Mouse (Mus musculus) kidney, embryonic 16.5 days (tissue): ENCODE data around the gene Nup205. TPM values are rescaled to one million over a fixed set of nuclear protein-coding genes. Genes with fewer than 3 reads are reported as not detected.

Source experiments
- ATAC-seq: fragments of 200-750 bp; cut with Nextera tagmentation; 2 replicates; pipeline ENCODE4 v1.8.0; 2017; ENCODE audit warnings: moderate TSS enrichment; ENCODE audit not compliant: low FRiP score, low TSS enrichment
- H3K27ac ChIP-seq: fragments of 300-500 bp; sonication (generic); 2 replicates; pipeline ENCODE4 v1.5.1; 2014; ENCODE audit warnings: low read length
- H3K27me3 ChIP-seq: fragments of 300-500 bp; sonication (generic); 2 replicates; pipeline ENCODE4 v1.6.1; 2014; ENCODE audit warnings: low read length, control low read depth, mixed read lengths; ENCODE audit not compliant: insufficient read depth
- H3K36me3 ChIP-seq: fragments of 300-500 bp; sonication (generic); 2 replicates; pipeline ENCODE4 v1.6.1; 2014; ENCODE audit warnings: low read length, control low read depth, mixed read lengths; ENCODE audit not compliant: insufficient read depth
- H3K4me1 ChIP-seq: fragments of 300-500 bp; sonication (generic); 2 replicates; pipeline ENCODE4 v1.6.1; 2014; ENCODE audit warnings: low read length, control low read depth, mixed read lengths; ENCODE audit not compliant: insufficient read depth
- H3K4me2 ChIP-seq: fragments of 300-500 bp; sonication (generic); replicated peaks from 2 replicates; pipeline ENCODE4 v1.6.1; 2014; ENCODE audit warnings: low read depth, low read length
- H3K4me3 ChIP-seq: fragments of 300-500 bp; sonication (generic); 2 replicates; pipeline ENCODE4 v1.5.1; 2014; ENCODE audit warnings: mild to moderate bottlenecking, low read length
- H3K9ac ChIP-seq: fragments of 300-500 bp; sonication (generic); replicated peaks from 2 replicates; pipeline ENCODE4 v1.6.1; 2014; ENCODE audit warnings: low read length
- H3K9me3 ChIP-seq: fragments of 300-500 bp; sonication (generic); 2 replicates; pipeline ENCODE4 v1.6.1; 2016; ENCODE audit warnings: low read length, control low read depth
- WGBS: fragments of 180-500 bp; shearing (Covaris S2); extraction: QIAGEN DNeasy Blood & Tissue Kit; methylation state at CpG from one replicate; pipeline ENCODE4 v1.1.7; 2014; 5-methylcytosine and 5-hydroxymethylcytosine counted together
- polyA plus RNA-seq: library from polyadenylated mRNA; unstranded; fragments of >200 nt; fragmentation: Nextera tagmentation; extraction: Ambion mirVana; gene quantifications from 2 replicates; pipeline ENCODE4 v1.2.1, GENCODE M21; 2015

Nup205 gene
- polyA plus RNA-seq = 36.6 and 41.1 TPM in 2 replicates

- H3K4me2 ChIP-seq = peak within 1 kb of the TSS; percentile 69
- H3K4me1 ChIP-seq = no peaks in the 10 kb centered on the region
- H3K27me3 ChIP-seq = no peaks in the 10 kb centered on the region
- WGBS = 4% methylated on average over 30 of the region's 34 CpGs
- no peaks in the 10 kb centered on the region for H3K36me3 ChIP-seq
- H3K9me3 ChIP-seq = no peaks in the 10 kb centered on the region
- peak within 1 kb of the TSS; percentile 63 for H3K4me3 ChIP-seq
- peak; percentile 93 for ATAC-seq
- H3K27ac ChIP-seq = peak within 1 kb of the TSS; percentile 96
- H3K9ac ChIP-seq = peak within 1 kb of the TSS; percentile 75
Observed at GRCm38 (mm10) chr6:35176979-35177649, at the start of gene Nup205. Nup205 (plus strand) TSS chr6:35177421.

DNA sequence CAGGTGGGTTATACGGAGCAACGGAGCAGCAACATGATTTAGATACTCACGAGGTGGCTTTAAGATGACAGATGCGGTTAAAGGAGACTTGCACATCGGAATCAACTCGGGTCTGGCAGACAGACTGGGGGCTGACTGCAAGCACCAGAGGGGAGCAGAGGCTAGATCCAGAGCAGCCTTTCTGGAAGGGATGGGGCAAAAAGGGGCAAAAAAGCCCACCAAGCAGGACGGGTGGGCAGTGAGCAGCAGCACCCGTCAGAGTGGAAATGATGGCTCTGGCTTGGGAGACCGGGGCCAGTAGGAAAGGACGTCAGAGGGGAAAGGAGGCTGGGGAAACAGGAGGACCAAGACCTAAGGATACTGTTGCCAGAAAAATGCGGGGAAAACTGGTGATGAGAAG lies 44.4 kb upstream of the Nup205 start:
- 0 out of 2 replicates have a peak, but pooled peaks have one; percentile 19 for ATAC-seq
- Histone ChIP-seq H3K27me3 (no peaks in the 10 kb centered on the region), H3K4me1 (peaks cover 11% of the 10 kb centered on the region; the same call in 1 of the 2 replicates), H3K4me3 (peak overlapping the region; percentile 81), H3K9ac (peak overlapping the region; percentile 91), H3K9me3 (no peaks in the 10 kb centered on the region), H3K36me3 (no peaks in the 10 kb centered on the region), H3K4me2 (peak overlapping the region; percentile 93), H3K27ac (peak overlapping the region; percentile 95)
- 0% methylated on average over 11 of the region's 11 CpGs for WGBS

GRCm38 (mm10) chr6:35133246-35133578 lies 44.0 kb upstream of the Nup205 start:
- Histone ChIP-seq H3K4me1 (peaks cover 11% of the 10 kb centered on the region; the same call in 1 of the 2 replicates), H3K36me3 (no peaks in the 10 kb centered on the region), H3K9me3 (no peaks in the 10 kb centered on the region), H3K27ac (peak overlapping the region; percentile 95), H3K9ac (peak overlapping the region; percentile 91), H3K4me3 (peak overlapping the region; percentile 81), H3K27me3 (no peaks in the 10 kb centered on the region), H3K4me2 (peak overlapping the region; percentile 93)
- ATAC-seq = peak; percentile 92
- WGBS = 0% methylated on average over 21 of the region's 25 CpGs

GRCm38 (mm10) chr6:35133579-35134488 lies 43.4 kb upstream of the Nup205 start, which contains the start of gene Cnot4:
Cnot4 (minus strand) TSS chr6:35133724.
- Histone ChIP-seq H3K36me3 (no peaks in the 10 kb centered on the region), H3K4me3 (peak within 1 kb of the TSS; percentile 81), H3K4me2 (peak within 1 kb of the TSS; percentile 93), H3K27ac (peak within 1 kb of the TSS; percentile 95), H3K4me1 (peaks cover 11% of the 10 kb centered on the region; the same call in 1 of the 2 replicates), H3K27me3 (no peaks in the 10 kb centered on the region), H3K9me3 (no peaks in the 10 kb centered on the region), H3K9ac (peak within 1 kb of the TSS; percentile 91)
- ATAC-seq = peak; percentile 99
- WGBS = under 1% methylated on average over 55 of the region's 55 CpGs

- Histone ChIP-seq H3K36me3 (no peaks in the 10 kb centered on the region), H3K9ac (no peak overlapping the region), H3K27me3 (no peaks in the 10 kb centered on the region), H3K4me3 (no peak overlapping the region), H3K27ac (no peak overlapping the region), H3K4me1 (peaks cover 11% of the 10 kb centered on the region; the same call in 1 of the 2 replicates), H3K4me2 (peak overlapping the region; percentile 85; the same call in 1 of the 2 replicates), H3K9me3 (no peaks in the 10 kb centered on the region)
- 67% methylated on average over 2 of the region's 2 CpGs for WGBS
- ATAC-seq = no peak
Observed at GRCm38 (mm10) chr6:35134844-35135243, 42.4 kb upstream of the Nup205 start.

DNA sequence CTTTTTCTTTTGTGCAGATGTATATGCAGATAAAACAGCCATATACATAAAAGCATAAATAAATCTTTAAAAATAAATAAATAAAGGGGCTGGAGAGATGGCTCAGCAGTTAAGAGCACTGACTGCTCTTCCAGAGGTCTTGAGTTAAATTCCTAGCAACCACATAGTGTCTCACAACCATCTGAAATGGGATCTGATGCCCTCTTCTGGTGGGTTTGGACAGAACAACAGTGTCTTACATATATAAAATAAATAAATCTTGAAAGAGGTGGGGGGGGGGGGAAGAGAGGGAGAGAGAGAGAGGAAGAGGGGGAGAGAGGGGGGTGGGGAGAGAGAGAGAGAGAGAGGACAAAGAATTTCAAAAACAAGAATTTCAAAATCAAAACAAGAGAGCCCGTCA lies 36.9 kb upstream of the Nup205 start:
- H3K4me3 ChIP-seq = no peak overlapping the region
- H3K4me2 ChIP-seq = no peak overlapping the region
- no peaks in the 10 kb centered on the region for H3K4me1 ChIP-seq
- H3K9ac ChIP-seq = no peak overlapping the region
- no peak overlapping the region for H3K27ac ChIP-seq
- H3K9me3 ChIP-seq = 0 out of 2 replicates have a peak, but pooled peaks cover under 1% of the 10 kb centered on the region
- H3K27me3 ChIP-seq = no peaks in the 10 kb centered on the region
- ATAC-seq = no peak
- 94% methylated on average over 1 of the region's 1 CpGs for WGBS
- no peaks in the 10 kb centered on the region for H3K36me3 ChIP-seq

DNA sequence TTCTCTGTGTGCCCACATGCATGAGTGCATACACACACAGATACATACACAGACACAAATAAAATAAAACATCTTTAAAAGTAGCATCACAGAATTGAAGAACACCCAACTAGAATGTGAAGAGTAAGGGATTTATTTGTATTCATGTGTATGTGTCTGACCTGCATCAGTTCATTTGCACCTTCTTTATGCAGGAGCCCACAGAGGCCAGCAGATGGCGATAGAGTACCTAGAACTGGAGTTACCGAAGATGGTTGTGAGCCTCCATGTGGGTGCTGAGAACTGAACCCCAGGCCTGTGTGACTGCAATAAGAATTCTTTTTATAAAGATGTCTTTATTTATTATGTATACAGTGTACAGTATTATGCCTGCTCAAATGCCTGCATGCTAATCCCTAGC lies 31.7 kb upstream of the Nup205 start:
- WGBS = 78% methylated on average over 2 of the region's 2 CpGs
- H3K4me3 ChIP-seq = no peak overlapping the region
- no peak for ATAC-seq
- H3K9ac ChIP-seq = no peak overlapping the region
- no peaks in the 10 kb centered on the region for H3K36me3 ChIP-seq
- 0 out of 2 replicates have a peak, but pooled peaks cover 7% of the 10 kb centered on the region for H3K9me3 ChIP-seq
- H3K4me2 ChIP-seq = no peak overlapping the region
- no peaks in the 10 kb centered on the region for H3K27me3 ChIP-seq
- H3K27ac ChIP-seq = no peak overlapping the region
- no peaks in the 10 kb centered on the region for H3K4me1 ChIP-seq

DNA sequence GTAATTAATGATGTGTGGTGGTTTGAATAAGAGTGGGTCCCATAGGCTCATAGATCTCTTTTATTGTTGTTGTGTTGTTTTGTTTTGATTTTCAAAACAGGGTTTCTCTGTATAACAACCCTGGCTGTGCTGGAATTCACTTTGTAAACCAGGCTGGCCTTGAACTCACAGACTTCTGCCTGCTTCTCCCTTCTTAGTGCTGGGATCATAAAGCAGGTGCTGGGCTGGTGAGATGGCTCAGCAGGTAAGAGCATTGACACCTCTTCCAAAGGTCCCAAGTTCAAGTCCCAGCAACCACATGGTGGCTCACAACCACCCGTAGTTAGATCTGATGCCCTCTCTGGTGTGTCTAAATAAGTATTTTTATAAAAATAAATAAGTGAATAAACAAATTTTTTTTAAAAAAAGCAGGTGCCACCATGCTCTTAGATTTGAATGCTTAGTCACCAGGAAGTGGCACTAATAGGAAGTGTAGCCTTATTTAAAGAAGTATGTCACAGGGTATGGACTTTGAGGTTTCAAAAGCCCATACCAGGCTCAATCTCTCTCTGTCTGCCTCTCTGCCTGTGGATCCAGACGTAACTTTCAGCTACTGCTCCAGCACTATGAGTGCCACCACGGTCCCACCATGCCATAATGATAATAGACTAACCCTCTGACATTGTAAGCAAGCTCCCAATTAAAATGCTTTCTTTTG lies 29.3 kb upstream of the Nup205 start:
- 83% methylated on average over 3 of the region's 3 CpGs for WGBS
- Histone ChIP-seq H3K4me1 (no peaks in the 10 kb centered on the region), H3K4me3 (no peak overlapping the region), H3K9ac (no peak overlapping the region), H3K4me2 (no peak overlapping the region), H3K9me3 (0 out of 2 replicates have a peak, but pooled peaks cover 7% of the 10 kb centered on the region), H3K27me3 (no peaks in the 10 kb centered on the region), H3K27ac (no peak overlapping the region), H3K36me3 (no peaks in the 10 kb centered on the region)
- no peak for ATAC-seq

- Histone ChIP-seq H3K4me2 (no peak overlapping the region), H3K9ac (no peak overlapping the region), H3K36me3 (no peaks in the 10 kb centered on the region), H3K27ac (no peak overlapping the region), H3K27me3 (no peaks in the 10 kb centered on the region), H3K4me1 (no peaks in the 10 kb centered on the region), H3K4me3 (no peak overlapping the region), H3K9me3 (no peaks in the 10 kb centered on the region)
- no peak for ATAC-seq
Observed at GRCm38 (mm10) chr6:35154540-35154939, 22.7 kb upstream of the Nup205 start.
